Mouse (Mus musculus) ES-Bruce4 (cell line): ENCODE results near the gene Zfp3.

Experiments
- CTCF ChIP-seq: IDR thresholded peaks from one replicate; pipeline ENCODE4 v1.8.1; 2011; ENCODE audit warnings: low read depth, low read length
- EP300 ChIP-seq: IDR thresholded peaks from 2 replicates; pipeline ENCODE4 v1.6.1; 2011; ENCODE audit warnings: low read depth, low read length; ENCODE audit not compliant: insufficient read depth
- POLR2A ChIP-seq: IDR thresholded peaks from one replicate; pipeline ENCODE4 v1.8.1; 2011; ENCODE audit warnings: low read length; ENCODE audit not compliant: insufficient read depth

DNA sequence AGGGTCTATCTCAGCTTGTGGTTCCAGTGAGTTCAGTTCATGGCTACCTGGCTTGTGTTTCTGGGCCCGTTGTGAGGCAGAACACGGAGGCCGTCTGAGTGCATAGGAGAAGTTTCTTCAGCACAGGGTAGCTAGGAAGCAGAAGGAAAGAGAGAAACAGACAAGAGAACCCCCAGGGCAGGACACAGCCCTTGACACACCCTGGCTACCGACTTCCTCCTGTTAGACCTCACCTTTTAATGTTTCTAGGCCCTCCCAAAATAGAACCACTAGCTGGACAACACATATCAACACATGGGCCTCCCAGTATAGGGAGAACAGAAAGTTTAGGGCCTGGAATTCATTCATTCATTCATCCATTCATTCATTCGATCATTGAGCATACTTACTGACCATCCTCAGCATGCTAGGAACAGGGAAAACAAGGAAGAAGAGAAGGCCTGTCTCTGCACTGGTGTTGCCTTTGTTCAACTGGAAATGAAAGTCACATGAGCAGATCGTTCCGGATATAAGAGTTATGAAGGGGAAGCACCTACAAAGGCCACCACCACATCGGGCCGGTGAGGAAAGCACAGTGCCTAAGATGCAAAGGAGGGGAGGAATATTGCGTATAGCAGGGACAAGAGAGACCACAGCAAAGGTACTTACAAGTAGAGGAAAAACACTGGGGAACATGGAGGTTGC is 25.1 kb downstream of the Zfp3 start:
- TF ChIP-seq CTCF, result no peak
- no peak for TF ChIP-seq POLR2A
- no peak for TF ChIP-seq EP300
